Mouse (Mus musculus) brown adipose tissue, adult 24 weeks (tissue): ENCODE data around the gene Acod1. TPM values are rescaled to one million over a fixed set of nuclear protein-coding genes. Genes with fewer than 3 reads are reported as not detected.
A peak's percentile ranks its signal among the peaks of the same experiment; 100 is the strongest.

Experiments used
- H3K27ac ChIP-seq: fragments of 200-500 bp; replicated peaks from 2 replicates; pipeline ENCODE4 v1.5.1; 2012; ENCODE audit warnings: low read depth, mild to moderate bottlenecking, low read length
- H3K4me1 ChIP-seq: fragments of 200-500 bp; 2 replicates; pipeline ENCODE4 v1.6.1; 2012; ENCODE audit warnings: low read length, mixed read lengths; ENCODE audit not compliant: control insufficient read depth, insufficient read depth, insufficient read length
- H3K4me3 ChIP-seq: fragments of 200-500 bp; 2 replicates; pipeline ENCODE4 v1.5.1; 2012; ENCODE audit warnings: low read depth, mild to moderate bottlenecking, low read length, moderate library complexity; ENCODE audit not compliant: insufficient read depth
- polyA plus RNA-seq: library from polyadenylated mRNA; stranded (reverse); fragments of >200 nt; gene quantifications from 2 replicates; pipeline ENCODE4 v1.2.4, GENCODE M21; 2012; ENCODE audit not compliant: missing spikeins, insufficient read depth, insufficient read length

Gene Acod1
- not detected in 2 replicates for polyA plus RNA-seq

- H3K4me1 ChIP-seq: no peaks in the 10 kb centered on the region
- H3K4me3 ChIP-seq: no peak within 1 kb of the TSS
- no peak within 1 kb of the TSS for H3K27ac ChIP-seq
Measured at GRCm38 (mm10) chr14:103046677-103047076, at the start of gene Acod1. Gene Acod1 (plus strand): TSS chr14:103046977.

GRCm38 (mm10) chr14:103007737-103008136 is 39.0 kb upstream of the Acod1 start:
- Histone ChIP-seq H3K4me1 (peaks cover 5% of the 10 kb centered on the region; the same call in 1 of the 2 replicates), H3K4me3 (no peak overlapping the region), H3K27ac (no peak overlapping the region)

GRCm38 (mm10) chr14:103011782-103012181 is 35.0 kb upstream of the Acod1 start:
- H3K27ac ChIP-seq: no peak overlapping the region
- no peak overlapping the region for H3K4me3 ChIP-seq
- peaks cover 5% of the 10 kb centered on the region; the same call in 1 of the 2 replicates for H3K4me1 ChIP-seq

GRCm38 (mm10) chr14:103012563-103013150 is 34.1 kb upstream of the Acod1 start:
- H3K4me1 ChIP-seq: peaks cover 5% of the 10 kb centered on the region; the same call in 1 of the 2 replicates
- no peak overlapping the region for H3K4me3 ChIP-seq
- no peak overlapping the region for H3K27ac ChIP-seq

- no peak overlapping the region for H3K4me3 ChIP-seq
- H3K27ac ChIP-seq: no peak overlapping the region
- no peaks in the 10 kb centered on the region for H3K4me1 ChIP-seq
Measured at GRCm38 (mm10) chr14:103017009-103017408, 29.8 kb upstream of the Acod1 start.

GRCm38 (mm10) chr14:103020046-103020445 is 26.7 kb upstream of the Acod1 start:
- no peaks in the 10 kb centered on the region for H3K4me1 ChIP-seq
- H3K4me3 ChIP-seq: no peak overlapping the region
- no peak overlapping the region for H3K27ac ChIP-seq

GRCm38 (mm10) chr14:103029203-103029602 is 17.6 kb upstream of the Acod1 start:
- Histone ChIP-seq H3K4me3 (no peak overlapping the region), H3K27ac (no peak overlapping the region), H3K4me1 (no peaks in the 10 kb centered on the region)

- Histone ChIP-seq H3K4me3 (0 out of 2 replicates have a peak overlapping the region, but pooled peaks have one; percentile 1), H3K4me1 (no peaks in the 10 kb centered on the region), H3K27ac (peak overlapping the region; percentile 71)
Measured at GRCm38 (mm10) chr14:103033271-103033823, 13.4 kb upstream of the Acod1 start.

GRCm38 (mm10) chr14:103034076-103034475 is 12.7 kb upstream of the Acod1 start:
- Histone ChIP-seq H3K27ac (no peak overlapping the region), H3K4me1 (no peaks in the 10 kb centered on the region), H3K4me3 (no peak overlapping the region)

- H3K27ac ChIP-seq: no peak overlapping the region
- H3K4me3 ChIP-seq: no peak overlapping the region
- no peaks in the 10 kb centered on the region for H3K4me1 ChIP-seq
Measured at GRCm38 (mm10) chr14:103037016-103037415, 9.8 kb upstream of the Acod1 start.

- Histone ChIP-seq H3K4me1 (no peaks in the 10 kb centered on the region), H3K4me3 (no peak overlapping the region), H3K27ac (no peak overlapping the region)
Measured at GRCm38 (mm10) chr14:103048292-103049086, 1.7 kb downstream of the Acod1 start.

- H3K4me3 ChIP-seq: no peak overlapping the region
- H3K27ac ChIP-seq: no peak overlapping the region
- no peaks in the 10 kb centered on the region for H3K4me1 ChIP-seq
Measured at GRCm38 (mm10) chr14:103051159-103051769, 4.5 kb downstream of the Acod1 start.

- no peak overlapping the region for H3K4me3 ChIP-seq
- no peak overlapping the region for H3K27ac ChIP-seq
- H3K4me1 ChIP-seq: no peaks in the 10 kb centered on the region
Measured at GRCm38 (mm10) chr14:103054731-103055130, 8.0 kb downstream of the Acod1 start.

GRCm38 (mm10) chr14:103056601-103057000 is 9.8 kb downstream of the Acod1 start:
- no peak overlapping the region for H3K4me3 ChIP-seq
- no peak overlapping the region for H3K27ac ChIP-seq
- H3K4me1 ChIP-seq: no peaks in the 10 kb centered on the region

GRCm38 (mm10) chr14:103058998-103059397 is 12.2 kb downstream of the Acod1 start:
- H3K4me3 ChIP-seq: no peak overlapping the region
- H3K4me1 ChIP-seq: no peaks in the 10 kb centered on the region
- H3K27ac ChIP-seq: no peak overlapping the region
